Mouse (Mus musculus): ENCODE results near the gene Ptpn1.
A peak's percentile ranks its signal among the peaks of the same experiment; 100 is the strongest.

Ptpn1 gene

GRCm38 (mm10) chr2:167921823-167922222, 10.0 kb upstream of the Ptpn1 start:
- DNase-seq: no peak

GRCm38 (mm10) chr2:167924011-167924410, 7.8 kb upstream of the Ptpn1 start:
- DNase-seq: no peak

GRCm38 (mm10) chr2:167924803-167925604, 6.9 kb upstream of the Ptpn1 start:
- DNase-seq: peak; percentile 92

GRCm38 (mm10) chr2:167925841-167926800, 5.7 kb upstream of the Ptpn1 start:
- no peak for DNase-seq

GRCm38 (mm10) chr2:167928002-167928526, 3.8 kb upstream of the Ptpn1 start:
- DNase-seq: peak in 1 of 2 experiments; percentile 59

- DNase-seq: no peak
Observed at GRCm38 (mm10) chr2:167928972-167929371, 2.9 kb upstream of the Ptpn1 start.

GRCm38 (mm10) chr2:167930975-167931374, 882 bp upstream of the Ptpn1 start:
- DNase-seq: no peak

GRCm38 (mm10) chr2:167932727-167933231, 922 bp downstream of the Ptpn1 start:
- DNase-seq: no peak

- no peak for DNase-seq
Observed at GRCm38 (mm10) chr2:167933397-167933796, 1.5 kb downstream of the Ptpn1 start.

- DNase-seq: no peak
Observed at GRCm38 (mm10) chr2:167935956-167936355, 4.1 kb downstream of the Ptpn1 start.

GRCm38 (mm10) chr2:167938786-167939185, 6.9 kb downstream of the Ptpn1 start:
- no peak for DNase-seq

GRCm38 (mm10) chr2:167939204-167939603, 7.3 kb downstream of the Ptpn1 start:
- no peak for DNase-seq

GRCm38 (mm10) chr2:167939632-167940399, 8.0 kb downstream of the Ptpn1 start:
- DNase-seq: no peak

GRCm38 (mm10) chr2:167940636-167941035, 8.8 kb downstream of the Ptpn1 start:
- no peak for DNase-seq

- DNase-seq: no peak
Observed at GRCm38 (mm10) chr2:167941320-167941719, 9.5 kb downstream of the Ptpn1 start.

- no peak for DNase-seq
Observed at GRCm38 (mm10) chr2:167941745-167942176, 9.9 kb downstream of the Ptpn1 start.

- DNase-seq: peak; percentile 81 to 89
Observed at GRCm38 (mm10) chr2:167942199-167942925, 10.5 kb downstream of the Ptpn1 start.

GRCm38 (mm10) chr2:167942926-167943633, 11.2 kb downstream of the Ptpn1 start:
- peak; percentile 52 to 67 for DNase-seq

GRCm38 (mm10) chr2:167944193-167944592, 12.3 kb downstream of the Ptpn1 start:
- no peak for DNase-seq

- no peak for DNase-seq
Observed at GRCm38 (mm10) chr2:167945451-167945850, 13.6 kb downstream of the Ptpn1 start.

GRCm38 (mm10) chr2:167947251-167947650, 15.4 kb downstream of the Ptpn1 start:
- no peak for DNase-seq

Data from kidney, postnatal 25 days (tissue).